Mouse (Mus musculus) cerebellum, adult 11-12 months (tissue): ENCODE measurements around the gene Per3.

Experiments
- DNase-seq: peaks from one replicate; pipeline ENCODE4 v3.0.0; 2022

The Per3 gene

DNA sequence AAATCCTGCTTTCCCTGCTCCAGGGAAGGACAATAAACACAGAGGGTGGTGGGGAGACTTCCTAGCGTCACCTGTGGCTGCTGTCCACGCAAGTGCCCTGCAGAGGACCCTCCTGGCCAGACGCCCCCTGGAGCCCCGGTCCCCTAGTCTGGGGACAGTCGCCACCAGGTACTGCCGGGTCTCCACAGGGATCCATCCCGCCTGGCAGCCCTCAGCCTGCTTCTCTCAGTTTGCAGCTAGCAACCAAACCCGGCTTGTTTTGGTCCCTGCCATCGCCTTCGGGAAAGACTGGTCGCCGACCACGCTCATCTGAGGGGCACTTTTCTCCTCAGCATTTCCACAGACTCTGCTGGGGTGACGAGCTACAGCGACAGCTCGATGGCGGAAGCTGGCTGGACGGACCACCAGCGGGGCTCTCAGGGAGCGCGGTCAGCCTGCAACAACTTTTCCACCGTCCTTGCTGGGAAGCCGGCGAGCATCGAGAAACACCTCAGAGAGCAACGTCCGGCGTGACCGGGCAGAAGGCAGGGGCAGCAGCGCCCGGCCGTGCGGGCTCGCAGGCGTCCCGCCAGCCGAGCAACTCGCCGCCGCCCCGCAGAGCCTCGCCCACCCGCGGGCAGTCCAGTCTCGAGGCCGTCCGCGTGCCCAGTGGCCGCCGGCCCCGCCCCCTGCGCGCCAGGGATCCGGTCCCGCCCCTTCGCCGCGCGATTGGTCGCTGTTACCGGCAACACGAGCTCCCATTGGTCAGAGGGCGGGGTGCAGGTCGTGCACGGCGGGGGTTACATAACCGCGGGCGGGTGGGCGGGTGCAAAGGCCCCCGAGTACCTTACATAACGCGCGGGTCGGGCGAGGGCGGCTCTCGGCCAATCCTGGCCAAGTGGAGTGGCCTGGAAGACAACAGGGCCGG, at the start of gene Per3:
Gene Per3, minus strand, starts transcription at position 629 of the 907 bp plus-strand sequence.
- peak; percentile 99 for DNase-seq

DNA sequence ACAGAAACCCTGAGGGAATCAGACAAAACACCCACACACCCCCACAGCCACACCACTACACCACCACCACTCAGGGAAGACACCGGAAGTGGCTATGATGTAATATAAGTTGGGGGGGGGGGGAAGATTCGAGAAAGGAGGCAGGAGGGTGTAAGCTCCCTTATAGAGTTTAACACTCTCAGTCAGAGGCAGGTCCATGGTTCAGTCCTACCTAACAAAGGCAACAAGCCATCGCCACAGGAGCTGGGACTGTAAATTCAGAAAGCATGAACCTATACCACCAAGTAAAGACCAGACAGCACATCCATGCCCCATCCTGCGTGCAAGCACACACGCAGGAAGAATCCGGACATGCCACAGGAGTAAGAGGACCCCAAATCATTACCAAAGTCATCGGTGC, 44.8 kb upstream of the Per3 start, which contains the start of gene Gm13090:
Gene Gm13090, plus strand, starts transcription at position 301 of the 400 bp plus-strand sequence.
- no peak for DNase-seq

DNA sequence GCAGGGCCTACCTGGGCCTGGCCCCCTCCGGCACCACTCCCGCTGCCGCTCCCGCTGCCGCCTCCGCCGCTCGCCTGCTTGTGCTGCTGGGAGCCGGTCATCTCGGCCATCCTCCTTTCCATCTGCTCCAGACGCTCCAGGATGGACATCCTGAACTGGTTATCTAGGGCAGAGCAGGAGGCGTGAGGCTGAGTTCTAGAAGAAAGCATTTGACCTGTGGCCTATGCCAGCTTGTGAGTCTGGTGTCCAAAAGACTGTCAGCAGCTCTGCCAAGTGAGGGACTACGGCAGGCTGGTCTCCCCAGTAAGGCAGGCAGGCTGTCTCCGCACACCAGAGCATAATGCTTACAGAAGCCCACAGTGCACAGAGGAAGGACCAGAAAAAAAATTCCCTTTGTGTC, 44.4 kb upstream of the Per3 start:
- peak; percentile 95 for DNase-seq

DNA sequence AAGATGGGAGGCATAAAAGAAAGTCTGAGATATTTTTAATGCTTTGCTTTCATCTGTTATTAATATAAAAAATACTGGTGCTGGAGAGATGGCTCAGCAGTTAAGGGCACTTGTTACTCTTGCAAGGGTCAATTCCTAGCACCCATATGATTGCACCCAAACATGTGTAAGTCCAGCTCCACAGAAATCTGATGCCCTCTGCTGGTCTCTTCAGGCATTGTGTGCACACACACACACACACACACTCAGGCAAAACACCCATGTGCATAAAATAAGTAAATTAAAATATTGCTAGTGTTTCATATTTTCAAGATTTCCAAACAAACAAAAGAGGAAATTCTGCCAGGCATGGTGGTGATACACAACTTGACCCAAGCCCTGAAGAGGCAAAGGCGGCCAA, 42.9 kb upstream of the Per3 start:
- no peak for DNase-seq

DNA sequence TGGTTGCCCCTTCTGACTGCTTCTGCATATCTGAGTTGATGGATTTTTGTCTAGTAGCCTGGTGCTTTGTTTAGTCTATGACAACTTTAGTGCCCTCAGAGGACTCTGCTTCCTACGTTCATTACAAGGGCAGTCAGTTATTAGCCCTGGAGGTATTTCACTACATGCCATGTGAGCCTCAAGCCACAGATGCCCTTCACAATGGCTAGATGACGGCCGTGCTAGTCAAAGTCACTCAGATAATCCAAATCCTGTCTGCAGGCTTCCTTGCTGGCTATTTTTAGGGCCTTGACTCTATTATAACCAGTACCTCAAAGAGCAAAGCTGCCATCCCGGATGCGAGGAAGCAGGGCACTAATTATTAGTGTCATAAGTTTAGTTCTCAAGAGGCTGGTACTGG, 38.6 kb upstream of the Per3 start:
- no peak for DNase-seq

DNA sequence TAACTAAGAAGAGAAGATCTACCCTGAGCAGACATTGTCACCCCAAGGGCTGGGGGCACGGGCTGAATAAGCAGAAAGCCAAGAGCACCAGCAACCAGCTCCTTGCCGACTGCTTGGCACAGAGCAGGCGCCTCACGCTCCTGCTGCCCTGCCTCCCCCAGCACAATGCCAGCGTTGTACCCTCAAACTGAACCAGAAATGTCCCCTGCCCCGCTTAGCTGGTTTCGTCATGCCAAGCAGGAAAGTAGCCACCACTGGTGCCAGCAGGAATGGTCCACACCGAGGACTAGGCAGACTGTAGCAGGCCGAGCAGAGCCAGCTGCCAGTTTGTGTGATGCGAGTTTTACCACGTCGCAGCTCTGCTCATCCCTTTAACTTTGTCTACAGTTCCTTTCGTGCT, 37.5 kb upstream of the Per3 start:
- no peak for DNase-seq

DNA sequence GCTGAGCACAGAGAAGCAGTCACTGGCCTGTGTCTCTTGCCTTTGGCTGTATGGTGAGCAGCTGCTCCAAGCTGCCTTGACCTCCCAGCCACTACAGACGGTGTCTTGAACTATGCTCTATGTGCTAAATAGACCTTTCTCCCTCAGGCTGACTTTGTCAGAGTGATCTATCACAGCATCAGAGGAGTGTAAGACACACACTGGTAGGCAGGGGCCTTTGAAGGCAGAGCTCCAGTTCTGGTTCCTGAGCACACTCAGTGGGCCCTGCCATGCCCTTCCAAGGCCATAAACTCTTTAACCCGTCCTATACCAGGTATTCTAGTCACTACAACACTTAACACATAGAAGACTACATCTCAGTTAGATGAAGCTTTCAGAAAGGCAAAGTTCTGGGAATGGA, 36.9 kb upstream of the Per3 start:
- no peak for DNase-seq

DNA sequence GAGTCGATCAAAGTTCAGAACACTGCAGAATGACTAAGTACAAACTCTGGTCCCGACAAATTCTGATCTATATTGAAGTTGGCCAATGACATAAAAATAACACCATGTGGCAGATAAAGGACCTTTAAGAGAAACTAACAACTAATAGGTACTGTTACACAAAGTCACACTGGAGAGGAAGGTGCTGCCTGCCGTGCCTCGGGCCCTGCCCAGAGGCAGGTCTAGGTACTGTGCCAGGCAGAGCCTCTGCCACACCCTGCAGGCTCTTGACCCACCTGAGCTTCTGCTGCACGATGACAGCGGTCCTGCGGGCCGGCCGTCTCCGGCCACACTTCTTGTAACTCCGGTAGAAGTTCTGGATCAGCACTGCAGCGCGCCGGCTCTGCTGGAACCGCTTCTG, 30.4 kb upstream of the Per3 start:
- DNase-seq, result no peak

DNA sequence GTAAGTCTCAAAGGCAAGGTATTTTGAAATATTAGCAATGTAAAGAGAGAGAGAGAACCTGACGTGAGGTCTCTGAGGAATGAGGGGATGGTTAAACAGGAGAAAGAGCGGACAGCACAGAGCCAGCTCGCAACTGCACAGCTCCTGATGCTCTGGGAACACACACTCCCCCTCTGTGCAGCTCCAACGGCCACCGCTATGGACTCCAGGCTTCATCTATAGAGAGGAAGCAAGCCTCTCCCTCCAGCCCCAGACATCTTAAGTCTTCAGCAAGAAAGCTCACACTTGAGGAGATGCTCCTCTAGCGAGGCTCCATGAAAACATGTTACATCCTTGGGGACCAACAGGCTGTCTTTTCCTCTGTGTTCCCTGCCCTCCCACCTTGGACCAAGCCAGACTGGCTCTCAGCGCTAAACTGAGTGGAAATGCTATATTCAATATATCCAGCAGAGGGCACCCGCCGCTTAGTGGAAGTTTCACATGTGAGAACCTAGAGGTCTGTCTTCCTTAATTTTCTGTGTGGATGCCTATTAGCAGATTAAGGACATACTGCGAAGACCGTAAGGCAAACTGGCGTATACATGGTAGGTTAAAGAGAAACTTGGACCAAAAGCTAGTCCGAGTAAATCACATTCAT, 28.8 kb upstream of the Per3 start:
- peak; percentile 76 for DNase-seq

DNA sequence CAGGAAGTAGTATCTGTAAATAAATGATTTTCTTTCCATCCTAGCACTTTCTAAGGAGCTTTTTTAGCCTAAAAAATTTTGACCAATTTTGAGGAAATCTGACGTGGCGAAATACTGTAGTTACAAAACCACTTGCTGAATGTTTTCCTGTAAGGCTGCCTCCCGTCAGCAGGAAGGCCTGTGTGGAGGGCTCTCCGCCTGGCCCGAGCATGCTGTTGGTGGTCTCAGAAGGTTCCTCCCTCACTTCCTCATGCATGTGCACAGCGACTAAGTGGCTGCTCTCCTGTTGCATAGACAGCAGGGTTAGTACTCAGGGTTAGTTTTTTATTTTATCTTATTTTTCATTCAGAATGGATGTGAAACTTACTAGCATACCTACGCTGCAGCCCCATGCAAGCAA, 26.5 kb upstream of the Per3 start:
- DNase-seq, result no peak

DNA sequence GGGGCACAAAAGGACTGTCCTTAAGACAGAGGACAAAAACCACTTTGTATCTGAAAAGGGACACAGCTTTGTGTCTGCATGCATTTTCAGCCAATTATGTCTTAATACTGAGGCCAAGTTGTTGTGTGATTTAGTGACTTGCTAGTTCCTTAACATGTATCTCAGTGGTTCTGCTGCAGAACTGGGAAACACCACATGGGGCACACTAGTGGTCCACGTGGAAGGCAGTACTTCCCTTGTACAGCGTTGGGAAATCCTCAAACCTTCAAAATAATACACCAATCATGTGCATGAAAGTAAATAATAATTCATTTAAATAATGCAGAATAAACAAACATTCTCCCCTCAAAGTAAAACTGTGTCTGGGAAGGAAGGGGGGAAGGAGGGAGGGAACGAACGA, 24.3 kb upstream of the Per3 start:
- DNase-seq, result no peak

DNA sequence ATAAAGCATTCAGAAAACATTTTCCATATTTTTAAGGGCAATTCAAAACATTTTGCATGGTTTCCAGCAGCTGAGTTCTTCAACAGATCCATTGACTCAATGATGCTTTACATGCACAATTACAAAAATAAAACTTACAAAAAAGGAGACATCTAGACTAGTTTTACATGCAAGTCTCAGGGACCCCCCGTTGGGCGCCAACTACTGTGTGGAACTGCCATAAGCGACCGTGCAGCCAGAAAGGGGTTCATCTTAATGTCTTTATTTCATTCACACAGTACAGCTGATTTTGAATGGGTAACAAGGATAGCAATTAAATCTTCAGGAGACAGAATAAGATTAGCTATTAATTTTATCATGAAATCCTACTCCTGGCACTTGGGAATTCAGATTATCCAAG, 15.1 kb upstream of the Per3 start:
- DNase-seq, result no peak

DNA sequence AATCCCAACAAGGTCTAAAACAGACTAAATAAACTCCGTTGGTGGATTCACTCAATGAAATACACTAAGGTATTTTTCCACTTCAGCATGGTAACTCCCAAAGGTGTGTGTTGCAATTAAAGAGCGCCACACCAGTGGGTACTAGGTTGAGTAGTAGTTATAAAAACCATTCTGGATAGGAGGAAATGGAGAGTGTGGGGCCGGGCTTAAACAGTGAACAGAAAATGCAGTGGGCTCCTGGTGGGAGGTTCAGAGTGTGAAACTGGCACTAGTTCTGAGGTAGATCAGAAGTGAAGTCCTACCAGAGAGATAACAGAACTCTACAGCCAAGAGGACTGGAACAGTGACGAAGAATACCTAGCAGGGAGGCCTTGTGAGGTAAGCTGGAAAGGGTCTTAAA, 14.2 kb upstream of the Per3 start:
- DNase-seq, result no peak

DNA sequence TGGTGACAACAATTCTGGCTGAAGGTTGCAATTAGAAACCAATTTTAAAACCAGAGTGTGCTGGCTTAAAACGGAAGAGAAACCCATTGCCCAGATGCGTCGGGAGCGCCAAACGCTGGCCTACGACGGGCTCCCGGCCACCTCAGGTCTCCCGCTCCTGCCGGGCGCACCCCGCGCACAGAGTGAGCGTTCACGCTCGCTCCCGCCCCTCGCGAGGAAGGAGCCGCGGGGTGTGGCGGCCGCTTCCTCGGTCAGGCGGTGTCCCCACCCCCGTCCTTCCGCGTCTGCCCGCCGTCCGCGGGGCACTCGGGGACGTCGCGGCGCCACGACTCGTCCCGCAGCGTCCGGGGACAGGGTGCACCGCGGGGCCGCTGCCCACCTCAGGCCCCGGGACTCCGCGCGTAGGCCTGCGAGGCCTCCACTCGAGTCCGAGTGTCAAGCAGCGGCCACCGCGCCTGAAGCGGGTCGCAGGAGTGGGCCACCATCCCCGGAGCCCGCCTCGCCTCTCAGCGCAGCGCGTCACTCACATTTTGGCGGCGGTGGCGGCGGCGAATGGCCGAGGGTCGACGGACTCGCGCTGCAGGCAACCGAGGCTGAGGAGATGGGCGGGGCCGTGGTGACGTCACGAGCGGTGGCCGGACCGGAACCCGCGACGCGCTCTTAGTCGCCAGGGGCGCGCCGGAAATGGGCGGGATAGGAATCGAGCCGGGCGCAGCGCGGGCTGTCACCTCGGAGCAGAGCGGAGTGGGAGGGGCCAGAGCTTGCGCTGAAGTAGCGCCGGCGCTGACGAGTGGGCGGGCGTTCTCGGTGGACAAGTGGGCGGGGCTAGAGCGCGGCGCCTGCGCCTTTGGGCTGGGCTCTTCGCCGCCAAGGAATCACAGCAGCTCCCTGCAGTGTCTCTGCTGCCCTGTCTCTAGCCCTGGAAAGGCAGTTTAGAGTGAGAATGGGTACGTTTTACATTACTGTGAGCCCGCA, 13.2 kb upstream of the Per3 start, which contains the start of gene Vamp3:
Gene Vamp3, minus strand, starts transcription at position 617 of the 975 bp plus-strand sequence.
- DNase-seq, result peak; percentile 99

DNA sequence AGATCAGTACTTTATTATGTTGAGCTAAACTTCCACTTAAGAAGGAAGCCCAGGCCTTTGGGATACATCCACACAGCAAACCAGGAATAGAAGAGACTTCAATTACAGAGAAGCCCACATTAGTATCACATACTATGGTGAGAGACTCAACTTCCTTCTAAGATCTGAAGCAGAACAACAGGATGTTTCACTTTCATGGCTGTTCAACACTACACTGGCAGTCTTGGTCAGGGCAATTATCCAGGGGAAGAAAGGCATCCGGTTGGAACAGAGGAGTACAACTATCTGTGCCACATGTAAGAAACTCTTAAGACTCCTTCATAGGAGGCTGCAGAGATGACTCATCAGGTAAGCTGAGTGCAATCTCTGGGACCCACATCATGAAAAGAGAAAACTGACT, 6.7 kb upstream of the Per3 start:
- no peak for DNase-seq

DNA sequence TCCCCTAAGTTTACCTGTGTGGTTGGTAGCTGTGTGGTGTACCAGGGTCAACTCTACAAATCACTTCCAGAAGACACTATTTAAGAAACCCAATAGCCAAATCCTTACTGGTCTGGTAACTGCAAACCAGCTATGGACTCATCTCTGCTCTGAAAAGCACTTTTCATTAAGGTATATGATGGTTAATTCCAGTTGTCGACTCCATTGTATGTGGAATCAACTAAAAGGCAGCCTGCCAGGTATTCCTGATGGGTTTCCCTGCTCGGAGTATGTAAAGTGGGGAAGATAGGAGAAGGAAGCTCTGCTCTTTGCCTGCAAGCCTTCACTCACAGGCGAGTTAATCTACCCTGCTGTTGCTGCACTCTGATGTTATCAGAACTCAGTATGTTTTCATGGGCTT, 2.1 kb upstream of the Per3 start:
- DNase-seq, result no peak

DNA sequence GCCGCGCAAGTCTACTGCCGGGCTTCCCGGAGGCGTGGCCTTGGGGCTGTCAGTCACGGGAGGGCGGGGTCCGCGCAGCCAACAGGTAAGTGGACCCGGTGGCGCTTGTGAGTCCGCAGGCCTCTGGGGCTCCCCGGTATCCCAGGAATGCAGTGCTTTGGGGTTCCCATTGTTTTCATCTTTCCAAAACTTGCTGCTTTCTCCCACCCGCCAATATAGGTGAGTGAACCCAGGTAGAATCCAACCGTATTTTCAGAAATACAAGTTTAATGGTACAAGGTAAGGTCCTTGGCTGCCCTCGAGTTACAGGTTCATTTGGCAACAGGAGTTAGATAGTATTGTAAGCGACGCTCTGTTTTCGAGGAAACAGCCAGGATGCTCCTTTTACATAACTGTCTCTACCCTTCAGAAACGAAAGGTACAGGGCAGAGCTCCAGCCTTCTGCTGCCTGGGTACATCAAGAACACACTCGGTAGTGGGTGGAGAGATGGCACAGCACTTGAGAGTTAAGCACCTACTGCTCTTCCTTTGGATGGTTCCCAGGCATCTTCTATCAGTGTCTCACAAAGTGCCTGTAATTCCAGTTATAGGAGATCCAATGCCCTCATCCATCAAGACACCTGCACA, 592 bp upstream of the Per3 start:
- peak; percentile 77 for DNase-seq

DNA sequence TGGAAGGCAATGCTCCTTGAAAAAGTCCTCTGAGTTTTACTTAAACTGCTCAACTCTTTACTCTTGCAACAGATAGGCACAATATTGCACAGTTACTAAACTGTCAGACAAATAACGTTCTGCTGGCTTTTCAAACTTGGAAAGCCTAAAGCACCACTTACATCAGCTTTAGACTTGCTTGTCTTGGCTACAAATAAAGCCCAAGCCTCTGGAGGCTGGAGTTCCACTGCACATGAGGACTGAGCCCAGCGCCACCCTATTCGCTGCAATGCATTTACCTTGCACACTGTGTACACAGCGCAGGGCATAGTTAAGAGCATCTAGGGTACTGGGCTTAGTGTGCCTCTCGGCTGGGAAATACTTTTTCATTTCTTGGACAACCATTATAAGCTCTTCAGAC, 1.2 kb downstream of the Per3 start:
- peak; percentile 47 for DNase-seq

DNA sequence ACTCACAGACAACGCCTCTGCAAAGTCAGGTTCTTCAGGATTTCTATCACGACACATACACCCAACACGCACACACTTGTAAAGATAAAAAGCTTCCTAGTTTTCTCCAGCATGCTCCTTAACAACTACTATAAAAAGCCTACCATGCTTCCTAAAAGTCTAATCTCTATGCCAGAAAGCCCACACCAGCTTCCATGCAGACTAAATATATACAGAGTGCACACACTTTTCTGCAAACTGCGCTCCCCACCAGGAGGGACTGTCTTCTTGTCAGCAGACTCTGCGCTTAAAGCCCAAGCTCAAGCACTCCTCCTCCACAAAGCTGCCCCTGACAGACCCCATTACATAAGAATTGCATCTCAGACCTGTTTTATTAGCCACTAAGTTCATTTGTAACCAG, 3.0 kb downstream of the Per3 start:
- no peak for DNase-seq

DNA sequence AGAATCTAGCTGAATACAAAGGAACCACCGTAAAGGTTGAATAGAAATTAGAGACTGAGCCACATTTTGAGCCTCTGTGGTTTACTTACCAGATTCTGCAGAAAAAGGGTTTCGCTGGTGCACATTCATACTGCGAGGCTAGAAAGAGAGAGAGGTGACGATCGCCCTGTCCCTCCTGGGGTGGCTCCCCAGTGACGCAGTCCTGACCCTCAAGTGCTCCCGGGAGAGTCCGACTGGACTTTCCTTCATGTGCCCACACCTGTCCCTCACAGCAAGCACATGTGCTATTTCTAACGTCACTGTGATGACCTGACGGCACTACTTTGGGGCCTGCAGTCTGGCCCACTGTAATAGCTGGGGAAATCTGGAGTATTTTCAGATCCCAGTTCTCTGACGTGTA, 6.7 kb downstream of the Per3 start:
- DNase-seq, result no peak

DNA sequence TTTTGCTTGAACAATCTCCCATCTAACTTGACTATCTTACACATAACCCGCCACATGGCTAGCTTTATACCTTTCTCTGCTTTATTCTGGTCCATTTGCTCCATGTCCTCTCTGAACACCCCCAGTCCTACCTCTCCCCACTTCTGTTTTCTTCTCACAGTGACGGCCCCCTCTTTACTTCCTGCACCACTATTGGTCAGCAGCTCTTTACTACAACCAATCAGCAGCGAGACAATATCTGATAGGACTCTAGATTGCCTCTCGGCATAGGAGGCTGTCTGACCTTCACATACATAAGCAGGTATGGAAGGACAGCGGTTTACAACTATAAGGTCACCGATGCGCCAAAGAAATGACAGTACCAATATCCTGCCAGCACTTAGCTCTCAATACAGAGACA, 7.9 kb downstream of the Per3 start:
- DNase-seq, result no peak

DNA sequence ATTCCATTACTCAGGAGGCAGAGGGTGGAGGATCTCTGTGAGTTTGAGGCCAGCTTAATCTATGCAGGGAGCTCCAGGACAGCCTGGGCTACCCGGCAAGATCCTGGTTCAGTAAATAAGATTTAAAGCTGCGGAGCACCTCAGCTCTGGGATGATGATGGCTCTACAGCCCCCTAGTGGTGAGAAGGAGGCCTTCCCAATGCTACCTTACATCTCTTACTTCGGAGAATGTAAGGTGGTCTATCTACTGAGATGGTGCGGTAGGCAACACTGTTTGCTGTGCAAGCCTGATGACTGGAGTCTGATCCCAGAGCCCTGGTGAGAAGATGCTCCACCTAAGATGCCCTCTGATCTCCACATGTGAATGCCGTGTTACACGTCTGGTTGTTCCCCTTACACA, 17.5 kb downstream of the Per3 start:
- DNase-seq, result no peak

DNA sequence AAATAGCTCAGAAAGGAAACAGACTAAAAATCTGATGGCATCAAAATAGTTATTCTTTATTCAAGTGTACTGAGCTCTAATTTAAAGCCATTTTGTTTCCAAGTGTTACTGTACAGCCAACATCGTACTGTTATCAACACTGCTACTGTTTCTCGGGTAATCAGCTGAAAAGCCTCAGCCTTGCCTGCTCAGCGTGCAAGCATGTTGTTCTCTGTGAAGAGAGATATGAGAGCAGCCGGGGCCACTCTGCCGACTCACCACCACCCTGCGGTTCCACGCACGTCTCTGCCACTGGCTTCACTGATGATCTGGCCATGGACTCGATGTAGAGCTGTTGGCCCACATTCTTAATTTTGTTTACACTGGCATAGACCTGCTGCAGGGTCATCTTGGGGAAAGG, 20.3 kb downstream of the Per3 start:
- DNase-seq, result no peak
